Mouse (Mus musculus): ENCODE data around the gene Wdr25.

DNA sequence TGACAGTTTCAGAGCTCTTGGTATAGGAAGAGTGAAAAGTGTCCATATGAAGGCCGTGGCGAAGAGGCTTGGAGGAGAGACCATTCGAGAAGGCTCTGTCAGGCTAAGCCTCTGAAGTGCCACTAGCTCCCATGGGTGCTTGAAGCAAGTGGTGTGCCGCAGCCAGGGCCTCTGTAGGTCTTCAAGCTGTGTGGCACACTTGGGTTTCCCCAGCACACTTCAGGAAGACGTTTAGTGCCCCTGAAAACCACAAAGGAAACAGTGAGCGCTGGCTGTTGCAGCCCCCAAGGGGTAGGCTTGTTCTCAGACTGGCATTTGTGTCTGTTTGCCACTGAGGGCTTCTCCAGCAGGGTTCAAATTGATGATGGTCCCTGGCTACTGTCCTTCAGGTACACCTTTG is 90.1 kb downstream of the Wdr25 start:
- TF ChIP-seq CTCF (IDR thresholded peaks at IDR 0.05; ENCODE audit: borderline replicate concordance, control insufficient read depth, extremely low read depth, insufficient read depth, low read length, poor library complexity) (no peak), POLR2A (IDR thresholded peaks at IDR 0.05; ENCODE audit: control insufficient read depth, extremely low read depth, insufficient read depth, low read length, poor library complexity) (no peak)

All from thymus, adult 2 months (tissue).